Mouse (Mus musculus): Measurements from ENCODE around the gene Shbg.

Gene Shbg

DNA sequence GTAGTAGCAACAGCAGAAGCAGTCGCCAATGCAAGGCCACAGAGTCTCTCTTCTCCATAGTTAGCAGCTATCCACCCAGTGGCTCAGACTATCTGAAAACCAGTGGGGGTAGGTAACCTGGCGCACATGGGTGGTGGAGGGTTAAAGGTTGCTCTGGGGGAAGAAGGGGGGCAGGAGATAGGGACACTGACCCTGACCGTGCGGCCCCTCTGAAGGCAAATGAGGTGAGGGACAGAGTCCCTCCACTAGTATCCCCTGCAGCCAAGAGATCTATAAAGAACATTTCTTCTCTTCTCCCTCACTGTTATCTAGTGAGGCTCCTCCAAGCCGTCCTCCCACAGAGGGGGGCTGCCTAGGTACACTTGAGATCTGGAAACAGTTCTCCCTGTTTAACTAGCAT, at the start of gene Shbg:
Gene Shbg, minus strand, starts transcription at position 101 of the 400 bp plus-strand sequence.
- DNase-seq (ENCODE audit: low spot score) = peak; percentile 51

DNA sequence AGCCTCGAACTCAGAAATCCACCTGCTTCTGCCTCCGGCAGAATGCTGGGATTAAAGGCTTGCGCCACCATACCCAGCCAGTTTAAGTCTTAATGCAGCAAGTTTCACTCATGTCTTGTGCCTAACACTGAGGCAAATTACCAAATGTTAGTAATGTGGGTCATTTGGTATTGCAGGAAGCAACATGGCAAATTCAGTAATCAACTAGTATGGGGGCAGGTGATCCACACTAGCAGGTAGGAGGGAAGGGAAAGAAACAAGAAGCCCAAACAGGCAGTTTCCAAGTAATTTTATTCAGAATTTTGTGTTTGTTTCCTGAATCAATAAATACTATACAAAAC, 48.9 kb upstream of the Shbg start:
- DNase-seq (ENCODE audit: low spot score) = no peak

DNA sequence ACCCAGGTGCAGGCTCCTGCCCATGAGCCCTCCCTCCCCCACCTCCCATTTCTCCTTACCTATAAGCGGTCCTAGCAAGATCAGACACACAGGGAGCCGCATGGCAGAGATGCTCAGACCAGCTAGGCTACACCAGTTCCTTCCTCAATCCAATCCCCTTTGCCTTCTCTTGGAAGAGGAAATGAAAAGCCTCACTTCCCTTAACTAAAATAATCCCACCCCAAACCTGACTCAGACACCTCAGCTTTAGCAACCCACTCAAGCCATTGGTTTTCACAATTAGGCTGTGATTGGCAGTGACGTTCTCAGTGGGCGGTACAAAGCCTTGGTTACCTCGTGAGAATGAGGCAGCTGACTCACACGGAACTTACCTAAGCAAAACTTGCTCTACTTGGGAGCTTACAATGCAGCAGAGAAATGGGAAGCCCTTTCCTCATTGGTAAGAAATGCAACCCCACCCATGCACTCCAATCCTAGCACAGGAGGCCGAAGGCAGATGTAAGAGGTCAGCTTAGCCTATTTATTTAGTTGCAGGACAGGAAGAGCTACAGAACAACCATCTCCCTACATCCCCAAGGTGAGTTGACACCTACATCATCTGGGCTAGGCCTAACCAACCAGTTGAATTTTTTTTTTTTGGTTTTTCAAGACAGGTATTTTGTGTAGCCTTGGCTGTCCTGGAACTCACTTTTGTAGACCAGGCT, 48.4 kb upstream of the Shbg start, which contains the start of gene Cd68:
Gene Cd68, minus strand, starts transcription at position 193 of the 704 bp plus-strand sequence.
- no peak for DNase-seq (ENCODE audit: low spot score)

DNA sequence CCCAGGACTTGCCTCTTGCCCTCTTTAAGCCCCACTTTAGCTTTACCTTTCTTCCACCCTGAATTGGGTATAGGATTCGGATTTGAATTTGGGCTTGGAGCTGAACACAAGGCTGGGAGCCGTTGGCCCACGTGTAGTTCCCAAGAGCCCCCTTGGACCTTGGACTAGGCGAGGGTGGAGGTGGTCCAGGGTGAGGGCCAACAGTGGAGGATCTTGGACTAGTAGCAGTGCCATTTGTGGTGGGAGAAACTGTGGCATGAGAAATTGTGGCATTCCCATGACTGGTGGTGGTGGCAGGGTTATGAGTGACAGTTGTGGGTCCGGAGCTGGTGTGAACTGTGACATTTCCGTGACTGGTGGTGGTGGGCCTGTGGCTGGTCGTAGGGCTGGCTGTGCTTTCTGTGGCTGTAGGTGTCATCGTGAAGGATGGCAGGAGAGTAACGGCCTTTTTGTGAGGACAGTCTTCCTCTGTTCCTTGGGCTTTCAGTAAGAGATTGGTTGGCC, 47.8 kb upstream of the Shbg start:
- DNase-seq (ENCODE audit: low spot score) = no peak

DNA sequence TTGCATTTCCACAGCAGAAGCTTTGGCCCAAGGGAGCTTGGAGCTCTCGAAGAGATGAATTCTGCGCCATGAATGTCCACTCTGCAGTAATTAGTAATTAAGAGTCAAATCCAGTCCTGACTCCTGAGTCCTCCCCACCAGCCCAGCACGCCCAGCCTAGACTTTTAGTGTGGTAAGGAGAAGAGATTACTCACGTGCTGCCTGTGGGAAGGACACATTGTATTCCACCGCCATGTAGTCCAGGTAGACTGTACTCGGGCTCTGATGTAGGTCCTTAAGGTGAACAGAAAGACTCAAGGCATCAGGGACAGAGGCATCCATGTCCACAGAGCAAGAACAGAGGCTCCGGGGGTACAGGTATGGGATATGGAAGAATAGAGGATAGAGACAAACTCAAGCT, 47.1 kb upstream of the Shbg start:
- no peak for DNase-seq (ENCODE audit: low spot score)

DNA sequence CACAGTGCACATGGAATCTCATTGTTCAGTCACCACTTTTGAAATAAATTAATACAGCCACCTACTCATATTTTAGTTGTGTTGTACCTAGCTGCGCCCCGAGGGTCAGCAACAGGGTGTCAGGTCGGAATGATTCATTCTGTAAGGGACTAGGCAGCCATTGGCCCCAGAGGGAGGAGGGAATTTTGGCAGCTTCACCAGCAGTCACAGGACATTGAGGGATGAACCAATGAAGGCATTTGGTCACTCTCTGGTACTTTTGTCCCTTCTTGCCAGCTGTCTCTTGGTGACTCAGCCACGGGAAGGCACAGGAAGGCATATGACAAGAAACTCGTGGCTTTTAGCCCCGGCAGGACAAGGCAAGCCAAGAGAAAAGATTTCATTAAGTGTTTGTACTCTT, 46.1 kb upstream of the Shbg start:
- no peak for DNase-seq (ENCODE audit: low spot score)

DNA sequence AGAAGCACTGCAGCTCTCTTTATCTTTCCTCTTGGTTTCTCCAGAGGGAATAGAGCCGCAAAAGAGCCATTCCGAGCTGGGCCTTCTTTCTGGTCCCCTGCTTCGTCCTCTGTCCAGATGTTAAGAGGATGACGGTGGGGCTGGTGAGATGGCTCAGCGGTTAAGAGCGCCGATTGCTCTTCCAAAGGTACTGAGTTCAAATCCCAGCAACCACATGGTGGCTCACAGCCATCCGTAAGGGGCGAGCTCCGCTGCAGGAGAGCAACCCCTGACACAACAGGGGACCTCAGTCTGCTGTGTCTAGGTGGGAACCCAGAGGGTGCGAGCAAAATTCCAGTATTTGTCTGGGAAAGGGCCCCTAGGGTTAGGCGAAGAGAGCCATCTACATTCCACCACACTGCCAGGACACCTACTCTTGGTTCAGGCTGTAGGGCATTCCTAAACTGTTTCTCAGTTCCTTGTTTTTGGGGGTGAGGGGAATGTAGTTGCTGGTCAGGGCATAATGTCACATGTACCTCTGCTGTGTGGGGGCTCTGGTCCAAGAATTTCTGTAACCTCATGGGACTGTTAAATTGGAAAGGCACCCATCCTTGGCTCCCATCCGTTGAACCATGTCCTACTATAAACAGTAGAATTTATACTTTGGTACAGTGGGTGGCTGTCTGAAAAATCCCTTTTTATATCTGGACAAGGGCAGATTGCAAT, 45.4 kb upstream of the Shbg start:
- DNase-seq (ENCODE audit: low spot score) = no peak

DNA sequence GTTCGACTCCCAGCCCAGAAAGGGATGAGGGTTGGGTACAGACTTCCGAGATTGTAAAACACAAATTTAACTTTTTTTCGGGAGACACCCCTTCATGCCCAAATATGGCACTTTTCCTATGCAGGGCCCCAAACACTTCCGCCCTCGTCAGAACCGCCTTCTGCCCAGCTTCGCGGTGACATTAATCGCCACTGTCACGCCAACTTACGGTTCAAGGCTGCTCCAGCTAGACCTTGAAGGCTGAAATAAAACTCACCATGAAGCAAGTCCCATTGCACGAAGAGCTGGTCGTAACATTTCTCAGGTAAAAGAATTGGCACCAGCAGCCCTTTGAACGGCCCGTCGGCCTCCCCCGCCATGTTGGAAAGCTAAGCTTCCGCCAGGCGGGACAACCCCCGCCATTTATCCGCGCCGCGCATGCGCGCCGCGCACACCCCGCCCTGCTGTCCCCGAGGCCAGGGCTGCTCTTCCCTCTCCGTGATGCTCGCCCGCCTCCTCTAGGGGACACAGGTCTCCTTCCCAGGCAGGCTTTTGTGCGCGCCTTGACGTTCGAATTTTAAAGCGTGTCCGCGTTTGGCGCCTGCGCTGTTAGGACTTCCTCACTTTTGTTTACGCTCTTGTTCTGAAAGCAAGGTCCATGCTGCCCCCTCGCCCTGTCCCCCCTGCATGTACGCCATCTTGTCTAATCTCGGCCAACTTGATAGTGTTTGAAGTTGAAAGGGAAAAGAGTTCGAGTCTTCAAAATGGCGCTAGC, 44.7 kb upstream of the Shbg start, which contains the start of gene Mpdu1:
Gene Mpdu1, minus strand, starts transcription at position 430 of the 754 bp plus-strand sequence.
- peak; percentile 92 for DNase-seq (ENCODE audit: low spot score)

DNA sequence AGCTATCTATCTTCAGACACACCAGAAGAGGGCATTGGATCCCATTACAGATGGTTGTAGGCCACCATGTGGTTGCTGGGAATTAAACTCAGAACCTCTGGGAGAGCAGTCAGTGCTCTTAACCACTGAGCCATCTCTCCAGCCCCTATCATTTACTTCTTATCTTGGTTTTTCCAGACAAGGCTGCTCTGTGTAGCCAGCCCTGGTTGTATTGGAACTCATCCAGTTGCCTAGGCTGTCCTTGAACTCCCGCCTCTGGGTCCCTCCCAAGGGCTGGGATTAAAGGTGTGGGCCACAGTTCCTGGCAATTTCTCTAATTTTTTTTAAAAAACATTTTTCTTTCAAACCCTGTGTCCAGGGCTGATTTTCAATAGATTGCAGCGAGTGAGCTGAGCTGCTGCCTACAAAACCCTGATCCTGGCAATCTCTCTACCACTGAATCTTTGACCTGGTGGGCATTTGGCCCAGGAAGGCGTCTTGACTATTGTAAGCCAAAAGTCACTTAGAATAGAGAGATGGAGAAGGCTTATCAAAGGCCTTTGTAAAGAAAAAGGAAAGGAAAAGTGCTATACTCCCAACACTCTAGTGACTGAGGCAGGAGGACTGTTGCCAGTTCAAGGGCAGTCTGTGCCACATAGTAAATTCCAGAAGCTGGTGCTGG, 43.6 kb upstream of the Shbg start:
- peak; percentile 60 for DNase-seq (ENCODE audit: low spot score)

DNA sequence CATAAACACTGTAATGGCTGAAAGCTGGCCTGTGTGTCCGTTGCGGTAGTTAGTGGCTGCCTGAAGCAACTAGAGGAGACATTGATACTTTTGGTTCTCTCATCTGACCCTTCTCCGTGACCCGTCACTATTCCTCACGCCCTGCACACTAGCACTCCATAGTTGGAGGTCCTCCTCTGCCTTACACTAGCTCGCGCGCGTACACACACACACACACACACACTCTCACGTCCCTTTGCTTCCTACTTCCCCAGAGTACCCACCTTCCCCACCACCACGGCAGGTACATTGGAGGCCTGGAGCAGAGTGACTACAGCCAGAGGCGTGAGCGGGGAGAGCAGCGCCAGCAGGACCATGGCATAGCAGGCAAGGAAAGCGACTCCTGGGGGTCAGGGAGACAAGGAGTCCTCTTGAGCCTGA, 39.8 kb upstream of the Shbg start:
- DNase-seq (ENCODE audit: low spot score) = no peak

DNA sequence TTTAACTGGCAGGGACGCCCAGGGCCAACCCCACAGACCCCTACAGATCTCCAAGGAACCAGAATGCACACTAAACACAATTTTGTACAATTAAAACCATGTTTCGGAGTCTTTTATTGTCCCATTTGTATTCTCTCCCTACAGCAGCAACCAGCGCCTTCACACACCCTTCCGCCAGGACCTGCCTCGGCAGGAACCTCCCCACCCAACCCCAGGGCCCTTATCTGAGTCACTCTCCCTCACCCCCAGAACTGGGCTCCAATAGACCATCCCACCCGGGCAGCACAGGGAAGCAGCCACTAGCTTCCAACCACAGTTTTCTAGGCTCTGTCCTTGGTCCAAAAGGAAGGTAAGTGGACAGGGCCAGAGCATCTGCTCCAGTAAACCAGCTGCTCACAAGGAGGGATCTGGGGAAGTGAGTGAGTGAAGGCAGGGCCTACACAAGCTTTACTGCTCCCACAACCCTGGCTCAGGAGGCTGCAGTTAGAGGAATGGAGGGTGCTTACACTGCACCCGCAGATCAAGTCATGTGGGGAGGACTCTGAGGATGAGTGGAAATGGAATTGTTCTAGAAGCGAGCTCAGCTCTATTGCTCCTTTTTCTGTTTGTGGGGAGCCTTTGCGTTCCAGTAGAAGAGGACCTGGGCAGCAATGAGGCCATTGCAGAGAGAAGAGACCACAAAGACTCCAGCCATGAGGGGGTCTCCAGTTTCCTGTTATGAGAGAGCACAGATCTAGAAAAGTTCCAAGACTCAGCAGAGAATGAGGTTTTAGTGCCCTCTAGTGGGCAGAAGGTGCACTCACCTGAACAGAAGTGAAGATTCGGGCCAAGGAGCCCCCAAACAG, 39.1 kb upstream of the Shbg start:
- DNase-seq (ENCODE audit: low spot score) = peak; percentile 63

DNA sequence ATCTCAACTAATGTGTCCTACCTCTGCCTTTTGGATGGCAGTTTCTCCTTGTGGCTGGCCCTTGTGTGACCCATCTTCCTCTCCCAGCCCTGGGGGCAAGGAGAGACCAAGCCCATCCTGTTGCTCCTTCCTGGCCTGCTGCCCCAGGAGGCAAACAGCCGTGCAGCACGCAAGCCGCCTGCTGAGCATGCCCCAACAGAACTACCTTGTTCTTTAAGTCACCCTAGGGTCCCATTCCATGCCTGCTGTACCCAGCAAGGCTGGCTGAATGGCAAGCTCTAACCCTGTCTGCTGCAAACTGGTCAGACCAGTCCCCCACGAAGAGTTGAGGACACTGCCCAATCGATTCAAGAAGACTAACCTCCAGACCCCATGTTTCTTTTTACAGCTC, 38.4 kb upstream of the Shbg start:
- no peak for DNase-seq (ENCODE audit: low spot score)

DNA sequence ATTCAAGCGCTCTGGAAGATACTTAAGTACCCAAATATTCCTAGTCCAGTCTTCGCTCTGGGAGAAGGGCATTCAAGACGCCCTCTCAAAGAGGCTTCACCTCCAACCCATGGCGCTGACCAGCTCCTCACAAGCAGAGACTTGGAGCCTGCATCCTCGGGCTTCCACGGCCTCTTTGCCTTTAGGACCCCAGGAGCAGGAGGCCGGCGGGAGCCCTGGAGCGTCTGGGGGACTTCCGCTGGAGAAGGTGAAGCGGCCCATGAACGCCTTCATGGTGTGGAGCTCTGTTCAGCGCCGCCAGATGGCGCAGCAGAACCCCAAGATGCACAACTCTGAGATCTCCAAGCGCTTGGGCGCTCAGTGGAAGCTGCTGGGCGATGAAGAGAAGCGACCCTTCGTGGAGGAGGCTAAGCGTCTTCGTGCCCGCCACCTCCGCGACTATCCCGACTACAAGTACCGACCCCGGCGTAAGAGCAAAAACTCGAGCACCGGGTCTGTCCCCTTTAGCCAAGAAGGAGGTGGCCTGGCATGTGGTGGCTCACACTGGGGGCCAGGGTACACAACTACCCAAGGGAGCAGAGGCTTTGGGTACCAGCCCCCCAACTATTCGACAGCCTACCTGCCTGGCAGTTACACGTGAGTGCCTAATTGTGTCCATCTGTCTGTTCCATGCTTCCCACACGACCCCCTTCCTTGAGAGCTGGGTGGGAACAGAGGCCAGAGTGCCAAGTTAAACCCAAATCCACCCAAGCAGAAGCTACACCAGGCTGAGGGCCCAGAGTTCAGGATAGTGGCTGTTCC, 37.8 kb upstream of the Shbg start, which contains the start of gene Sox15:
Gene Sox15, plus strand, starts transcription at position 51 of the 801 bp plus-strand sequence.
- DNase-seq (ENCODE audit: low spot score) = peak; percentile 83

DNA sequence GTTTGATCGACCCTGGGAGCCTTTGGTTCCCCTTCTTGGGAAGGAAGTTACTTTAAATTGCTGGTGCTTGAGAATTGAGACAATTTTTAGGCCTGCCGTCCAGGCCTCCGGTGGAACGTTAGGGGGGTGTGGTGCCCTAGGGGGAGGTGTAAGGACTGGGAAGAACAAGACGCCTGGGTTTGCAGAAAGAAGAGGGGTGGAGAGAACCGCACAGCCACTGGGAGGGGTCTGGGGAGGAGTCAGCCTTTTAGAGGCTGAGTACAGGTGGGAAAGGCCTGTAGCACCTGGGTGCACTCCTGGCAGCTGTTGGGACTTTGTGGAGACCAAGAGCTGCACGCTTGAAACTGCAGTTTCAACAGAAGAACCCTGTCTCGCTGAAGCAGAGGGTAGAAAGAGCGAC, 37.1 kb upstream of the Shbg start:
- DNase-seq (ENCODE audit: low spot score) = no peak

DNA sequence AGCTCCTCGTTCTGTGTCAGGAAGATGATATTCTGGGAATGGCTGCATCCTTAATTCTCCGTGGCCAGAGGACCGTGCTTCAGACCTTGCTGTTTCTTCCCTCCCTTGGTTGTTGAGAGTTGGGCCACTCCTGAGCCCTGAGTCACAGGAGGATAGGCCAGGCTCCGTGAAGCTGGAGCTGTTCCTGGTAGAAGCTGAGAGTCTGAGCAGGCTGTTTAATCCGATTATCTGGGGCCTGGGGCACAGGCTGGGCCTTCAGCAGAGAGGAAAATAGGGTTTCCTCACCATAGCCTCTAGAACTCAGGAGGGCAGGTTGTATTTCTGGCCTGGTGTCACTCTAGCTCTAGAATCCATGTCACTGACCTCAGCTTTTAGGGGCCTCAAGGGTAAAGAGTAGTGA, 35.7 kb upstream of the Shbg start:
- DNase-seq (ENCODE audit: low spot score) = no peak

DNA sequence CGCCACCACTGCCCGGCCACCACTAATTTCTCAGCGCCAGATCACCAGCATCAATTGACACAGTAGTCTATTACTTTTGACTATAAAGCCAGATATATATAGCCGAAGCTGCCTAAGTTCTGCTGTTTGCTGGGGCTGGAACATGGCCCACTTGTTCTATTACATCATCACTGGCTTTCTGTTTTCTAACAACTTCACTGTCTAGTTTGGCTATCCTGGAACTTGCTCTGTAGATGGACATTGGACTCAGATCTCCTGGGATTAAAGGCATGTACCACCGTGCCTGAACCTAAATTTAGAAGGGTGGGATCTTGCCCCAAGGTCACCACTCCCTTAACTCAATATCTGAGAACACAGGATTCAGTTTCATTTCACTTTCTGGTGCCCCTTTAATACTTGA, 28.2 kb upstream of the Shbg start:
- DNase-seq (ENCODE audit: low spot score) = no peak

DNA sequence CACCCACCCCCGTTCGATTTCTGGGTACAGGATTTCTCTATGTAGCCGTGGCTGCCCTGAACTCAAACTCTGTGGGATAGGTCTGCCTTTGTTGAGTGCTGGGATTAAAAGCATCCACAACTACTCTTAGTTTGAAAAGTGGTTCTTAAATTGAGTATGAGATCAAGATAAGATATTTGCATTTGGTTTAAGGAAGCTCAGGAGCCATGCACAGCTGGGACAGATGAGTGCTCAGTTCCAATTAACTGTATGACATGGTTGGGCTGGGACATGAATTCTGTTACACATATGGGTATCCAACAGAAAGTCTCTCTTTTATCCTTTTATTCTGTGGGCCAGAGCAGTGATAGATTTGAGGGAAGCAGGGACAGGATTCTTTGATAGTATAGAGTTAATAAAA, 17.8 kb upstream of the Shbg start:
- no peak for DNase-seq (ENCODE audit: low spot score)

DNA sequence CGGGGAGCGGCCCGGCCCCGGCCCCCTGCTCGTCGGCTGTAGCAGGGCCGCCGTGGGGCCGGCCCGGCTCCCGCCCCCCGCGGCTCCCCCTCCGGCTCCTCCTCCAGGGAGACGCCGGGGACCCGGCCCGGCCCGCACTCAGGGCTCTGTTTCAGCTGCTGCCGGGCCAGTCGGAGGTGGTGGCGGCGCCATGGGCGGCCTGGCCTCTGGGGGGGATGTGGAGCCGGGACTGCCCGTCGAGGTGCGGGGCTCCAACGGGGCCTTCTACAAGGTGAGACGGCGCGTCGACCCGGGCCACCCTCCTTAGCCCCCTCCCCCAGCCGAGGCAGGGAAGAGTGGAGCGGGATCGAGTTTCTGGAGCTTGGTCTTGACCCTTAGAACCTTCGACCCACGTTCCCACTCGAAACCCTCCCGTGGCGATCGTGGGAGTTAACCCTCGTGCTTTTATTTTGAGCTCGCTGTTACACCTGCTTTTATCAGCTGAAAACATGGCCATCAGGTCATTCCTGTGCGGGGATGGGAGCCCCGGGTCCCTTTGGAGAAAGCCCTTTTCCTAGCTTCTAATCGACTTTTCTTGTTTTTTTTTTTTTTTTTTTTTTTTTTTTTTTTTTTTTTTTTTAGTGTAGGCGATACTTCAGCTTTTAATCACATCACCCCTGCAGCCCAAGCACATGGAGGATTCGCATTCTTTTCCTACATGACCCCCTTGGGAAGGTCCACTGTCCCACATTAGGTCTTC, 15.6 kb upstream of the Shbg start:
- peak; percentile 81 for DNase-seq (ENCODE audit: low spot score)

DNA sequence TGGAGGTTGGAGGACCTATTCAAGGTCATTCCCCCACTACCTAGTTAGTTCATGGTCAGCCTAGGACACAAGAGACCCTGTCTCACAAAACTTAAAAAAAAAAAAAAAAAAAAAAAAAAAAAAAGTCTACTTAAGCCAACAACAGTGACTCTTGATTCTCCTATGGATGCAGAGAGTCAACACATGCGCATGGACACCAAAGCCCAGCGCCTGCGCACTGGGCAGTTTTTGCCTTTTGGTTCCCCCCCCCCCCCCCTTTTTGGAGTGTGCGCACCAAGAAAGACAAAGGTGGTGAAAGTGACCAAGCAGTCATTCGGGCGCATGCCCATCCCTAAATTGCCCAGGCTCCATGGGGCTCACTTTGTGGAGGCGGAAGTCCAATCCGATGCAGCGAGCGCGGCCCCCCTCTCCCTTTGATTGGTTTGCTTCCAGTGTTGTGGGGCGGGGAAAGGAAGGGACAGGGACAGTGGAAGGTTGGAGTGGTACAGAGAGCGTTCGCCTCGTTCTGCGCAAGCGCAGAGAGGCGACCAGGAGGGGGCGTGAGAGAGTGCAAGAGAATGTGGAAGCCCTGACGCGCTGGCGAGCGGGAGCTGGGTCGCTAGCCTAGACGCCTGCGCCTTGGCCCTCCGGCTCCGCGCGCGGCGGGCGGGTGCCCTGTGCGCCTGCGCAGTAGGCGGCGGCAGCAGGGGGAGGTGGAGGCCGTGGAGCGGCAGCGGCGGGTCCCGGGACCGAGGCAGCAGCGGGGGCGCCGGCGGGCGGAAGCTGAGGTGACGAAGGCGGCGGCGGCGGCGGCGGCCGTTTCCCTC, 14.8 kb upstream of the Shbg start, which contains the start of gene Fxr2:
Gene Fxr2, plus strand, starts transcription at position 707 of the 806 bp plus-strand sequence.
- DNase-seq (ENCODE audit: low spot score) = peak; percentile 100
